Mouse (Mus musculus) kidney, postnatal 25 days (tissue): Measurements from ENCODE around the gene Awat2.
A peak's percentile ranks its signal among the peaks of the same experiment; 100 is the strongest.
"Not testable (repeated sequence)": the region's sequence is repeated elsewhere in the genome, so short reads cannot be mapped to it uniquely, and the experiment has no call there.

Source experiments
- DNase-seq, 2 experiments: peaks; one replicate each; pipeline ENCODE4 v3.0.0; 2021; ENCODE audit warnings: mixed read lengths in 2 of 2

Gene Awat2

GRCm38 (mm10) chrX:100442617-100443016, at the start of gene Awat2:
Gene Awat2, minus strand, starts transcription at chrX:100442717.
- not testable (repeated sequence) for DNase-seq

GRCm38 (mm10) chrX:100480317-100480716, 37.8 kb upstream of the Awat2 start:
- DNase-seq: peak; percentile 77 to 83

GRCm38 (mm10) chrX:100475569-100476223, 33.2 kb upstream of the Awat2 start:
- no peak for DNase-seq

- no peak for DNase-seq
Measured at GRCm38 (mm10) chrX:100471491-100471890, 29.0 kb upstream of the Awat2 start.

- peak; percentile 9 to 48 for DNase-seq
Measured at GRCm38 (mm10) chrX:100470126-100470525, 27.6 kb upstream of the Awat2 start.

GRCm38 (mm10) chrX:100468047-100468446, 25.5 kb upstream of the Awat2 start:
- DNase-seq: no peak

GRCm38 (mm10) chrX:100443532-100443931, 1.0 kb upstream of the Awat2 start:
- DNase-seq: no peak

- DNase-seq: no peak
Measured at GRCm38 (mm10) chrX:100432311-100432710, 10.2 kb downstream of the Awat2 start.

- DNase-seq: no peak
Measured at GRCm38 (mm10) chrX:100428693-100429092, 13.8 kb downstream of the Awat2 start, which contains the start of gene Otud6a. Gene Otud6a, plus strand, starts transcription at chrX:100429013.

GRCm38 (mm10) chrX:100409245-100409644, 33.3 kb downstream of the Awat2 start:
- DNase-seq: no peak

GRCm38 (mm10) chrX:100401657-100402056, 40.9 kb downstream of the Awat2 start:
- no peak for DNase-seq

GRCm38 (mm10) chrX:100400900-100401299, 41.6 kb downstream of the Awat2 start:
- DNase-seq: no peak

GRCm38 (mm10) chrX:100395026-100395425, 47.5 kb downstream of the Awat2 start:
- DNase-seq: peak in 1 of 2 experiments; percentile 2

GRCm38 (mm10) chrX:100394223-100394861, 48.2 kb downstream of the Awat2 start:
- no peak for DNase-seq

- DNase-seq: peak in 1 of 2 experiments; percentile 8
Measured at GRCm38 (mm10) chrX:100392304-100392703, 50.2 kb downstream of the Awat2 start.

GRCm38 (mm10) chrX:100389887-100390286, 52.6 kb downstream of the Awat2 start:
- no peak for DNase-seq

- no peak for DNase-seq
Measured at GRCm38 (mm10) chrX:100356974-100357373, 85.5 kb downstream of the Awat2 start.
